Mouse (Mus musculus) CD4-positive, CD25-positive, alpha-beta regulatory T cell, adult 4 months (primary cell): ENCODE data around the gene Ninl. TPM values are rescaled to one million over a fixed set of nuclear protein-coding genes. Genes with fewer than 3 reads are reported as not detected.
A peak's percentile ranks its signal among the peaks of the same experiment; 100 is the strongest.

Experiments
- ATAC-seq: one replicate; pipeline ENCODE4 v1.8.0; 2017
- polyA plus RNA-seq, 2 experiments: library from polyadenylated mRNA; unstranded; fragments of 100-300 nt; shearing (Covaris generic); gene quantifications; one replicate each; pipeline ENCODE4 v1.2.1; 2017

The Ninl gene
- polyA plus RNA-seq = under 1 TPM; 0.23 to 0.37 TPM

DNA sequence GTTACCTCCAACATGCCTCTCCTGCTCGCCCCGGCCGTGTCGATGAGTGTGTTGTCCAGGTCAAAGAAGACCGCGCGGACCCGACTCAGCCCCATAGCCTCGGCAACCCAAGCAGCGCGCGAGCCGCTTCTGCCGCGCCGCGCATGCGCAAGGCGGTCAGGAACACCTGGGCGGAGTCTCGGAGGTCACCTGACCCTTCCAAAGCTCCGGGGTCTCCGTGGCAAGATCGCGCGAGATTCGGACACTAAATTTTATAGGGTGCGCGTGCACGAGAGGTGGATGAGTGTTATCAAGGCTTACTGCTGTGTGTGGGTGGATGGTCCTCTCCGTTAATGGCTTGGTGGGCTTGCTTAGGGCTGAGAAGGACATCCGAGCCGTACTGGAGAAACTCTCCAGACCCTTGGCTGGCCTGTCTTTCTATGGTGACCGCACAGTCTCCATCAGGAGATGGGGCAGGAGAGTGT is at the start of gene Ninl, which contains the start of gene Nanp:
Gene Ninl, minus strand, starts transcription at position 151 of the 464 bp plus-strand sequence.
Gene Nanp, minus strand, starts transcription at position 167 of the 464 bp plus-strand sequence.
- peak; percentile 85 for ATAC-seq

DNA sequence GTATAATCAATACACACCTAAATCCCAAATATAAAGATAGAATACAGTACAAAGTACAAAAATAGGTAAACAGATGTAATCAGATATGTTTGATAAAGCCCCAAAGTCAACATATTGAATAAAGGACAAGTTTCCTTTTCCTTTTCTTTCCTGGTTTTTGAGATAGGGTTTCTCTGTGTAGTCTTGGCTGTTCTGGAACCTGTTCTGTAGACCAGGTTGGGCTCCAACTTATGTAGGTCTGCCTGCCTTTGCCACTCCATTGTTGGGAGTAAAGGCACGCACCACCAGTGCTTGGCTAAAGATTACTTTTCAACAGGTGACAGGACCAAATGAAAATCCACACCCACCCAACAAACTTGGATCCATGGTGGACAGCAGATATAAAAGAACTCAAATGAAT is 17.5 kb upstream of the Ninl start:
- ATAC-seq = no peak

DNA sequence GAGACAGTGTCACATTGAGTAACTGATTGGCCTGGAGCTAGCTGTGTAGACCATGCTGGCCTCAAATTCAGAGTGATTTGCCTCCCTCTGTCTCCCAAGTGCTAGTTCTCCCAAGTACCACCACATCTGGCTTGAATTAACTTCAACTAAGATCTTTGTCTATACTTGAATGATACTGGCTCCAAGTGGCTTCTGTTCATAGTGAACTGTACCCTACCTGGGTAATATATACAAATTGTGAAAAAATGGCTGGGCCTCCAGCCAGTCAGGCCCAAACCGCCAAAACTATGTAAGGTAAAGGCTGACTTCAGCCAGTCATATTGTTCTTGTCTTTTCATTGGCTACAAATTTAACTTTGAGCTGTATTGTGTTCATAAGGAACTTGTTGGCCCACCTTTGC is 1.2 kb upstream of the Ninl start:
- ATAC-seq = no peak

DNA sequence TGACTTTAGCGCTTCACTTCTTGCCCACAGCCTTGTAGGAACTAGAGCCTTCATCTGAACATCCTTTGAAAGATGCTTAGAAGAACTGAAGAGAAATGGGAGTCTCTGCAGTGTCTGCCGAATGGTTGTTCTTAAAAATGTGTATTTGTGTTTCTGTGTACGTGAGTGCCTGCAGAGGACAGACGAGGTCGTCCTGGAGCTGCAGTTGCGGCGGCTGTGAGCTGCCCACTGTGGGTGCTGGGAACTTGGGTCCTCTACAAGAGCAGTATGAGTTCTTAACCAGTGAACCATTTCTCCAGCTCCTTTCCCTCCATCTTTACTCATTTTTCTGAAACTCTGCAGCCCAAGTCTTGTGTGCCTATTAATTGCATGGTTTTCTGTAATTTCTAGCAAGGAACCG is 544 bp upstream of the Ninl start:
- ATAC-seq = peak; percentile 19

DNA sequence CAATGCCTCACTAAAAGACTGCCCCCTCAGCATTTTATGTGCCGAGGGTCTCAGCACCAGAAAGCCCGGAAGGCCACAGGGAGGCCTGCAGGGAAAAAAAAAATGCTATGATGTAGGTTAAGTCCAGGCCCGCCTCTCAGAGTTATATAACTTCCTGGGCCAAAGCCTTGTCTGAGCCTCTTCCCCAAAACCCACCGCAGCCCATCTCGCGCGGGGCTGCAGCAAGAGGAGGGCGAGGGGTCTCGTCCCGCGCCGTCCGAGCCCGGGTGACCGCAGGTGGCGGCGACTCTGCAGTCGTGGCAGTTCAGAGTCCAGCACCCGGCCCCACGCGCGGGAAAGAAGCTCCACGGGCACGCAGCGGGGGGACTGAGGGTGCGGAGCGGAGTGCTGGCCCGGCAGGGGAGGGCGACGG is 365 bp downstream of the Ninl start:
- ATAC-seq = peak; percentile 59

DNA sequence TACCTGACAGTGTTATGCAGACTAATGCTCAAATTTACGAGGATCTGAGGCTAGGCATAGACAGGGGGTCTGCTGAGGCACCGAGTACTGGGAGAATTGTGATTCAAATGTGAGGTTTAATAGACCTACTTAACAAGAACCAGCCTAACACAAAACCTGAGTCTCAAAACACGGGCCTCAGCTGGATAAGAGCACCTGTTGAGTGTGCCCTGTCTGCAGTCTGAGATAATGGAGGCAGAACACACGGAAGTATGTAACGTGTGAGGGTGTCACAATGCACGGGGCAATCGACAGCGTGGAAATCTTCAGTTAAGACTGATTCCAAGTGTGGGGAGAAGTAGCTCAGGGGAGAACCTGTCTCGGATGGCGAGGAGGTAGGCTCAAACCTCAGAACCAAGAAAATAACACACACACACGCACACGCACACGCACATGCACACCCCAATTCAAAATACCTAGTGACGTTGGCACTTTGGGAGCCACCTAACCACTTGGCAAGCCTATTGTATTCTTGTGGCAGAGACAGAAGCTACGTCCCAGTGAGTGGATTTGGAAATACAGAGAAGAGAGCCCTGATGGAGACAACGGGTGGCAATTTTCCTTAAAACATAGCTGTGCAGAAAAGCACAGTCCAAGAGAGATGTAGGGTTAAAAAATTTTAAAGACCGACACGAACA is 1.2 kb downstream of the Ninl start:
- peak; percentile 5 for ATAC-seq

DNA sequence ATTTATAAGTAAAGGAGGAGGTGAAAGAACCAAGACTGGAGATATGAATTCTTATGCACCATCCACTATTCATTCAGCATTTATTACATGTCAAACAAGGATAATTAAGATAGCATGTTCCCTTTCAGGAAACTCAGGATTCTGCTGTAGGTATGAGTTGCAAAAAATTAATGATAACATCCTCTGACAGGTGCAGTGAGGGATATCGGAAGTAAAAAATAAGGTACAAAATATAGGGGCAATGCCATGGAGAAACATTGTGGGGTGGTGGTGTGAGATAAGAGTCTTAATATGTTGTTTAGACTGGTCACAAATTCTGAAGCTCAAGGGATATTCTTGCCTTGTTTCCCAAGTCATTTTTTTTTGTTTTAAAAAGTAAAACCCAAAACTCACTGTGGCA is 1.9 kb downstream of the Ninl start:
- no peak for ATAC-seq

DNA sequence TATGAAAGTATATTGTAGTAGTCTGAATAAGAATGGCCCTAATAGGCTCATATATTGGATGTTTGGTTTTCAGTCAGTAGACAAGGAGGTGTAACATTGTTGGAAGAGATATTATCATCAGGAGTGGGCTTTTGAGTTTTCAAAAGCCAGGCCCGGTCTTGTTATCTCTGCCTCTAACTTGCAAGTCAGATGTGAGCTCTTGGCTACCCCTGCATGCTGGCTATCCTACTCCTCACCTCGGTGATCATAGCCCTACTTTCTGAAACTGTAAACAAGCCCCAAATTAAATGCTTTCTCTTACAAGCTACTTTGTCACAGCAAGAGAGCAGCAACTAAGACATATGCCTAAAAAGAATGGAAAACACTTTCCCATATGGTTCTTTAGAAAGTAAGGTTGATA is 2.5 kb downstream of the Ninl start:
- no peak for ATAC-seq

DNA sequence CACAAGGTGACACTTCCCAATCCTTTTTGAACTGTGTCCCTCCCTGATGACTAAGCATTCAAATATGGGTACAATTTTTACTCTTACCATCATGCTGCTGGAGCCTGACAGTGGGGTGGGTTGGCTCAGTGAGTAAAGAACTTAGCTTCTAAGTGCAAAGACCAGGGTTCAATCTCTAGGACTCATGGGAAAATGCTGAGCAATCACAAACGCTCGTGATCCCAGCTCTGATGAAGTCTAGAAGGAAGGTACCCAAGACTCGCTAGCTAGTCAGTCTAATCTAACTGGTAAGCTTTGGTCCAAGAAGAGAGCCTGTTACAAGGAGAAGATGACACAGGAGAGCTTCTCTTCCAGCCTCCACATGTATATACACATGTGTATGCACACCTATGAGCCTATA is 4.7 kb downstream of the Ninl start:
- ATAC-seq = no peak

DNA sequence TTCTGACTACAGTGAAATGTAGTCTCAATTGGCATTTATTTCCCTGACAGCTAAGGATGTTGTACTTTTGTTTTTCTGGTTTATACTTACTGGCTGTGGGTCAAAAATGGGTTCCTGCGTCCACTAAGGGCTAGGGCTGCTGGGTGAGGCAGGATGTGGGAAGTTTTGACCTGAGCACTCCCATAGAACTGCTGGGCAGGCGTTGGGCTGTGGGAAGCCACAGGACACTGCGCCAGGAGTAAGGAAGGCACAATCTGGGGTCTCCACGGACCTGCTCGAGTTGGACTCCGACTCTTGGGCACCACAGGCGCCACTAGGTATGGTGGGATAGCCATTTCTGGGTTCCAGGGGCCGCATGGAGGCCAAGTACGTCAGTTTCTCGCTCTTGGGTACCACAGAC is 18.0 kb downstream of the Ninl start:
- no peak for ATAC-seq

DNA sequence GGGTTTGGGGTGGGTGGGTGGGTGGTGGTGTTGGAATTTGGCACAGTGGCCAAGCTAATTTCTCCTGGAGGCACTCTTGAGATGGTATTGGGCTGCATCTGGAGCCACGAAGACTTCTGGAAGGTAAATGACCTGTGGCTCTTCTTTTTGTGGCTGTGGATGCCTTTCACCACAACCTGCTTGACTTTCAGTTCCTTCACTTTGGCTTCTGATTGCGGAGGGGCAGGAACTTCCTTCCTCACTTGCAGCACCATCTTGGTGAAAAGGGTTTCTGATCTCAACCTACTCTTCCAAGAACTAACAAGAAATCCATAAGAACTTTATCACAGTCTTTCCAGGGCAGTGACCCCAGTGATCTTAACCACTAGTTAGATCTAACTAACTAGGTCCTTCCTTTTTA is 23.9 kb downstream of the Ninl start:
- ATAC-seq = no peak

DNA sequence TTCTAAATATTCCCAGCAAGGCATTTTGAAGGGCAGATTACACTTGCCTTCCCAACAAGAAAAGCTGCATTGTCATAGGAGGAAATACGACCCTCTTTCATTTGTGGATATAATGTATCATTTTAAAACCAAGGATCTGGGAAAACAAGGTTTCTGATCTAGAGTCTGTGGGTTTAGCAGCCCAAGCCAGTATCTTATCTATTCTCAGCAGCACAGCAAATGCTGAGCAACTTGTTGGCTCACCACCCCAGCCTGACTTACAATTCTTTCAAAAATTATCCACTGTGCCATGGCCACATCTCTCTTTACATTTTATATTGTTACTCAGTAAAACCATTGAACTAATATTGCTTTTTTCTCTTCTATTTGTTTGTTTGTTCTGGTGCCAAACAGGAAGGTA is 27.9 kb downstream of the Ninl start:
- no peak for ATAC-seq

DNA sequence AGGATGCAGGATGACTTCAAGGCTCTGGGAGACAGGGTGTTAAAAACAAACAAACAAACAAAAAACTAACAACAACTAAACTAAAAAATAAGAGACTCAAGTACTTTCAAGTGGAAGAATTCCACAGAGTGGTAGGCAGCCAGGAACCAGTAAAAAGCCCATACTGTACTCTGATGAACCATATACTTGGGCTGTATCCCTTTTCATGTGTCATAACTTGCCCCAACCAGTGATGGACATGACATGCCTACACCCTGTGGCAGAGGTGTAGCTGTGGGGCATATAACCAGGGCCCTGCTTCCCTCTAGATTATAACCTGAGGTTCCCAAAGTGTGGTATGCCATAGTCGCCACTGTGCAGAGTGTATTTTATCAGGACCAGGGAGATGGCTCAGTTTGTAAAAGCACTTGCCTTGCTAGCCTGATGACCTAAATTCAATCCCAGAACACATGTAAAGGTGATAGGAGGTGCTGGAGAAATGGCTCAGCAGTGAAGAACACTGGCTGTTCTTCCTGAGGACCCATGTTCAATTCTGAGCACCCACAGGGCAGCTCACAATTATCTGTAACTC is 29.6 kb downstream of the Ninl start:
- no peak for ATAC-seq

DNA sequence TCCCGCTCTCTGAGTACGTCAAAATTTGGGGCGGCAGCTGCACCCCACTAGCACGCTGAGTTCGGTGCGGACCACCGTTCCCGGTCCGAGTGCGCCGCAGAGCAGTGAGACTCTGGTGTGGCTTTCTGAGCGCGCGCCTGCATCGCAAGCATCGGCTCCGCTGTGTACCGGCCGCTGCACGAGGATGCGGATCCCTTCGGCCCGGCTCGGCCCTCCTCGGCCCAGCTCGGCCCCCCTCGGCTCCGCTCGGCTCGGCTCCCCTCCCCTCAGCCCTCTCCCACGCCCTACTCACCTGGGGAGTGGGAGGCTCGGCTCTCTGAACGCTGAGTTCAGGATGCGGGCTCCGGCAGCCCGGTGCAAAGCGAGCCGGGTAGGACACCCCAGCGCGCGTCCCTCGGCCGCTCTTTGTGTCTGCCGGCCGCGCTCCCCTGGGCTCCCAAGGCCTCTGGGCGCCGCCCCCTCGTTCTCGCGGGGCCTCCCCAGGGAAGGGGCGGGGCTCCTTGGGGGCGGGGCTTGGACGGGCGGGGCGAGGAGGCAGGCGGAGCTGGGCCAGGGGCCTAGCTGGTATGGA is 30.2 kb downstream of the Ninl start:
- ATAC-seq = peak; percentile 60

DNA sequence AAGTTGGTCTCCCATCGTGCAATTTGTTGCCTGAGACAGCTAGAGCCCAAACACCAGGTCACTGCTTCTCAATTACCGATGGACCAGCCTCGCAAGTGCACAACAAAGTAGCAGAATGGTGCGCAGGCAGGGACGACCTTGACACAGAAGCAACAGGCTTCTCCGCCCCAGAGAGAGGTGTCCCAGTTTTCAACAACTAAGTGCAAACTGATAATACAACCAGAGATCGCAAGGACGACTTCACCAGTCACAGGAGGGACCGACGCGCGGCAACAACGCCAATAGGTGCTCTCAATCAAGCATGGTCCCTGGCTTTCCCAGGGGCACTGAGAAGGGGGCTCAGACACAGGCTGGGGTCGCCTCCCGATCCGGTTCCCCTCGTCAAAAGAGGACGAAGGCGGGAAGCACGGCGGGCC is 30.7 kb downstream of the Ninl start:
- ATAC-seq = peak; percentile 29

DNA sequence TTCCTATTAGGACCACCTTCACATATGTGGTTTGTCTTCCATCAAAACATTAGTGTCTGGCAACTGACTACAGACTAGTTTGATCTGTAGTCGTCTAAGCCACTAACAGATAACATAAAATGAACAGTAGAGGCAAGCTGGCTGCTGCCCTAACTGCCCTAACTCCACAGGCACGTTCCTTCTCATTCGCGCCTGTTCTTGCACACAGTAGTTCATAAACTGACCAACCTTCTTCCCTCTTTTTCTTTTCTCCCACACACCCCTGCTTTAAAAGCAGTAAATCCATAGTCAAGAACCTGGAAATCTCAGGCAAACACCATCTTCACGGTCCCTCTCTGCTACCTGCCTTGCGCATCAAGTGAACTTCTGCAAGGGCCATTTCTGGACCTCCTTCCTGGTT is 31.2 kb downstream of the Ninl start:
- no peak for ATAC-seq

DNA sequence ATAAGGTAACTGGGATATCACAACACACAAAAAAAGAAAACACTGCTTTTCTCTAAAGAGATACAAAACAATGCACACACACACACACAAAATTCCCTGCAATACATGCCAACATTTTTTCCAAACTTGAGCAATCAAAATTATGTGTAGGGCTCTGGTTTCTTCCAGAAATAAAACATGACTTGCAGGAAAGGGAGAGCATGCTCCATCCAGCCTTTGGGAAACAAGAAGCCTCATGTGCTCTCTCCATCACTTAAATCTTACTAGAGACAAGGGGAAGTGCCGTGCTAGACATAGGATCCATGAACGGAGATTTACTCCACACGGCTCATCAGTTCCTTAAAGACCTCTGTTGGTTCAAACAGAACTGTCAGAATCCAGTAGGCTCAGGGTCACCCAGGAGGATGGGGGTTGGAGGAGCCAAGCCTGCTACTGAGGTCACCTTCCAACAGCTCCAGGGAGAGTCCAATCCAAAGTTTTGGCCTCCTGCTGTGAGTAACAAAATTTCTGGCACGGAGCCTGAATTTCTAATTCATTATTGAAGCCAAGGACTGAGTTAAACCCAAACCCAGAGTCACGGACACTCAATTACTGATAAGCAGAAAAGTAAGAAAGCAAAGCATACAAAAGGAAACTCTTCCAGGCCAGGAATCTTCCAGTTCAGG is 32.8 kb downstream of the Ninl start:
- ATAC-seq = no peak

DNA sequence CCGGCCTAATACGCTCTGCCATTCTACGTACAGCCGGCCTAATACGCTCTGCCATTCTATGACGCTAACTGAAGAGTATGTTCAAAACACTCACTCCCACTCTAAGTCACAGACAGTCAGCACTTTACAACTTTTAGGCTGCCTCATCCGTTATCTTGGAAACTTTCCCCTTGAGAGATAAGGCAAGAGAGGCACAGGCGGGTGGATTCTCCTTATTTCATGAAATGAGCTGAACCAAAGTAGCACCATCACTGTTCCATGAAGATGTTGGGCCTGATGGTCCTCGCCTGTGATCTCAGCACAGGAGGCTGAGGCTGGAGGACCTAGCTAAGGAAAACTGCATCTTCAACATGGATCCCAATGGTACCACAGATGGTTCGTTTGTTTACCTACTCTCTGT is 34.8 kb downstream of the Ninl start:
- no peak for ATAC-seq

DNA sequence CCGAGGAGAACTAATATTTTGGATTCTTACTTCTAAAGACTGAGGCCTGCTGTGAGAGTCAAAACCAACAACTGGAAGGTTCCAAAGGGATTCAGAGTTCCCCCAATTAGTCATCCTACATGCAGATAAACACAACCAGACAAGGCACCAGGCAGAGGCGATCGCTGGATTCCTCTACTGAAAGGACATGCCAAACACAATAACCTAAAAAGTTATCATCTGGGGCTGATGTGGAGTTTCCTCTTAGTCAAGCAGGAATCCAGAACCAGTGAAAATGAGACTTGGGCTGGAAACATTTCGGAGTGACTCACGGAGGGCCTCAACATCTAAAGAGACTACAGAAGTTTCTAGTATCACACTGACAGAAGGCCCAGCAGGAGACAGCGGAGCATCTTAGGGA is 35.4 kb downstream of the Ninl start:
- ATAC-seq = no peak

DNA sequence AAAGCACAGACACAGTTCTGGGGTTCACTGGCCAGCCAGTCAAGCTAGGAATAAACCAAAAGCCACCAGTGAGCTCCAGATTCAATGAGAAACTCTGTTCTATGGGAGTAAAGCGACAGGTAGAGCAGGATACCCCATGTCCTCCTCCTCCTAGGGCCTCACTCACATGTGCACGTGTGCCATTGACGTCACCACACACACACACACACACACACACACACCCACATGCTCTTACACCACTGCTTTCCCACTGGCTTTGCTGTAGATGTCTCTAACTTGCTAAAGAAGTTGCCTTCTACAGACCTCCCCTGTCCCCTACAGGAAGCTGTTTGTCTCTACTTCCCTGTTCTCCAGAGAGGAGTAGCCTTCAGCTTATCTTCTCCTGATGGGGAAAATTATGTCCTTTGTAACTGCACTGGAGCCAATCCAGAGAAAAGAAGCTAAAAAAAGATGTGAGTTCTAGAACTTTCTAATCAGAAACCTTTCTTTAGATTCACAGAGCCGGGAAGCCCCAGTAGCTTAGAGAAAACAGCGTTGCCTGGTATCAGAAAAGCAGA is 37.5 kb downstream of the Ninl start:
- no peak for ATAC-seq

DNA sequence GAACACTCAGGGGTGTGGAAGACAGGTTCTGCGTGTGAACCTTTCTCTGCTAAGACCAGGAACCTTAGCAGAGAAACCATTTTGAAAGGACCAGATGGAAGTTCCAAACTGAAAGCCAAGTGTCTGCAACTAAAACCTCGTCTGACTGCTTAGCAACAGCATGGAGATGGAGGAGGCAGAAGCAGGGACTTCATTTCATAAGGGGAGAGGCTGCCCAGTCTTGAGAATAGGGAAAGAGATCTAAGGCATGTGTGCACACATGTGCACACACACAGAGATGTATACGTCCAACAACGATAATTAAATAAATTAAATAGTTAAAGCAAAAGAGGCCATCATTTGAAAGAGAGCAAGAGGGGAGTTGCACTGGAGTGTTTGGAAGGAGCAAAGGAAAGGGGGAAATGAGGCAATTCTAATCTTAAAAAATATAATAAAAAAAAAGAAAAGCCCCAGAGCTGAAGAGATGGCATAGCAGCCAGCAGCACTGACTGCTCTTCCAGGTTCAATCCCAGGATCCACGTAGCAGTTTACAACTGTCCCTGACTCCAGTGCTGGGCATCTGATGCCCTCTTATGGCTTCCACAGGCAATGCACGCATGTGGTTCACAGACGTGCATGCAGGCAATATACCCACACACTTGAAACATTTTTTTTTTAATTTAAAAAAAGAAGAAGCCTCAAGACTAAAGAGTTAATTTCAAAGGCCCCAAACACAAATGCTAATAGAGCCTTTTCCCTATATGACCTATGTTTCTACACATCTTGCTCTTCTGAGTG is 38.6 kb downstream of the Ninl start:
- ATAC-seq = peak; percentile 77

DNA sequence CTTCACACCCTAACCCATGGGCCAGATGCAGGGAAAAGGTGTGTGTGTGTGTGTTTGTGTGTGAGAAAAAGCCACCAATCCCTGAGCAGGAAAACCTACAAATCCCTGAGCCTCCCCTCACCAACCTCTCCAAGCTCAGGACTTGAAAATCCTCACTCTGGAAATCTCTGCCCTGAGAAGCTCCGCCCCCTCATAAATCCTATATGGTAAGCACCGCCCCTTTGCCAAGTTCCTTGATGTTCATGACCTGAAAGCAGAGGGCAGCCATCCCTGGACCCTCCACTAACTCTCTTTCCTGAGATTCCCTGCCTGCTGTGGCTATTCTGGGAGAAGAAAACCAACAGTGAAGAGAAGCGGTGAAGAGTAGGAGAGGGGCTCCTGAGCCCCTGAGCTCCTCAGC is 40.2 kb downstream of the Ninl start:
- ATAC-seq = no peak

DNA sequence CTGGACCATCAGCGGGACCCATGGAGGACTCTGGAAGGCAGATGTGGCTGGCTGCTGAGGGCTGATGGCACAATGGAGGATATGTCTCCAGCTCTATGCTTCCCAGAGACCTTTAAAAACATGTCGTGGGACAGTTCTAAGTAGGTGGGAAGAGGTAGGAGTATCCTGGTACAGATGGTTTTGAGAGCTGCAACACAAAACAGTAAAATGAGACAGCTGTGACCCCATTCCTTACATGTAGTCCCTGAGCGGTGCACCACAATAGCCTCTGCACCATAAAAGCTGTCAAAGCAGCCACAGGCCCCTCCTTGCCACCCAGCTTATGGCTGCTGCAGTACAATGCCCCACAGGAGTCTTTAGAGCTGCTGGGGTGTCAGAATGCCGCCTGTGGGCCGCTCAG is 41.6 kb downstream of the Ninl start:
- ATAC-seq = no peak
